Mouse (Mus musculus) urinary bladder, postnatal 36 days (tissue): ENCODE measurements at regions not wholly inside any gene's neighbourhood (a gene's known extent, or its start where the extent isn't known, plus 50 kb on each side); places are given as distances from the start of the nearest gene placed in this dataset.

ENCODE experiments used
- DNase-seq, 2 experiments: peaks; one replicate each; pipeline ENCODE4 v3.0.0; 2022; ENCODE audit warnings: low spot score in 2 of 2, mixed read lengths in 1 of 2

DNA sequence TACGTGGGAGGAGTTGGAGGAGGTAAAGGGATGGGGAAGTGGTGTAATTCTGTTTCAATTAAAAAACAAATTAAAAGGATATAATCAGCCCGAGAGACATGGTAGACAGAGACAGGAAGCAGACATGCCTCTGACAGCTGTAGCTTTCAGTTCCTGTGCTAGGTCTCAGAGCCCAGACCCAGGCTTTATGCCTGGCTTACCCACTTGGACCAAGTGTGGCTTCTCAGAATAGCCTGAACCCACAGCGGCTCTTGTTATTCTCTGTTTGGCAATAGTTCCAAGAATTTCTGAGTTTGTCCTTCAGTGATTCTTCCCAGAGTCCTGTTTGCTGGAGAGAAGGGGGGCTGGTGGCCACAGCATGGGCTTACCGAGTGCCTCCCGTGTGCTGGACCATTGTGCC lies 182.4 kb downstream of the Pten start:
- no peak for DNase-seq

DNA sequence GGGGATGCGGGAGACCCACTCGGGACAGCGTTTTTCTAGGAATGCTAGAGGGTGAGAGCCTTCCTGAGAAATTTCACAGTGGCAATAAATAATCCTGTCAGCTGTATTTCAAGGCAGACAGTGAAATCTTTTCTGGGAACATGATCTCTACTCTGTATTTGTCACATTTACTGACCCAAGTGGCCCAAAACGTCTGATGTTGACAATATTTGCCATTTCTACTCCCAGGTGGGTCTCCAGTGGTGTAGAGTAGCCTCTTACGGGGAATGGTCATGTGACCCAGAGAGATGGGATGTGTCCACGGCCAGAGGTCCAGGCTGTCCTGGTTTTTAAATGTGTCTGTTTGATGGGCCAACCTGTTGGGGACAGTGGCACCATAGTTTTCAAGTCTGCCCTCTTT lies 183.5 kb downstream of the Pten start:
- DNase-seq, result no peak

DNA sequence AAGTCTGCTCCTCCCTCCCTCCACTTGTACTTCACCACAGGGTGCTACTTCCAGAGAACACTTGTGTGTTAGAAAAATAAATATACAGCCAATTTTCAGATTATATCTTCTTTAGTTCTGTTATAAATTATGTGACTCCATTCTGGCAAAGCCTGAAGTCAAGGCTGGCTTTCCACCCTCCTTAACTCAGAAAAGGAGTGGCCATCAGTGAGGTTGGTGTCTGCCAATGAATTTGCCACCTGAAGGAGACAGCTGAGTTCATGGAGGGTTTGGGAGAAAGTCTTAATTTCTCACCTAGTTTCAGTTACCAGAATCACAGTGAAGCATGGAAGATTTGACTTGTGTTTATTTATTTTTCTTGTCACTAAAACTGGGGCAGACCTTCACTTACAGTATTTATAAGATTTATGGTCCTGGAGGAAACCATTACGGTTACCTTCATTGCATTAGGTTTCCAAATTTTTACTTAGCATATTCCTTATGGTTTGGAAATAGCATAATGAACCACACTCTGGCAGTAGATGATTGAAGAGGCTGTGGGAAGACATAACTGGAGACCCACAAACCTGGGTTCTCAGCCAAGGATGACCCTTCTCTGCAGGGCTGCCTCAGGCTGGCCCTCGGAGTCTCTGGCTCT lies 186.4 kb downstream of the Pten start:
- DNase-seq, result no peak

DNA sequence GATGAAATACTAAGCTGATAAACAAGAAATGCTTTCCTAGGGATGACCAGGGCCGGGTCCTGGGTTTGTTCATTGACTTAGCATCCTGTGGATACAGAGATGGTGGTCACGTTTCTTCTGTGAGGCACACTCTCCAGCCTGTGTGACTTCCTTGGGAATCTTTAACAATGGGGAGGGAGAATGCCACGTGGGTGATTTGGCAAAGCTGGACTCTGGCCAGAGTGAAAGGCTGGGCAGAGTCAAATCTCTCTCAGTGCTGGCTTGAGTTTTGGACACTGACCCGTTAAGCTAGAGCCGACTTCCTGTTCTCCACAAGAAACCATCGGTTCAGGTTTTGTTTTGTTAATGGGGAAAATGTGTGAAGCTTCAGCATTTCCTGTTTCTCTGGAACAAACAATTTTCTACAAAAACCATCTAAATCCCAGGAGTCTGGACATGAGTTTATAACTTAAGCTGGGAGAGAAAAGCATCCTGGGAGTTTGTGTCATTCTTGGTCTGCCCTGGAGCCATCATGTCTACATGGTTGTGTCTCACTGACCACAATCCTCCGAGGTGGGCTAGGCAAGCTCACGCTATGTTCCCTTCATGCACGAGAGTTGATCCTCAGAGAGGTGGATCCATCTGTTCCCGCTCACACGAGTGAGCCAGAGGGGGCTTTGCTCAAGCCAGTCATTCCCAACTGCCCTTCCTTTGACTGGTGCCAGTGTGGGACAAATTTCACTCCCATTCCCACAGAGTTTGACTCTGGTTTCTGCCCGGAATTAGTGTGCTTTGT lies 190.0 kb downstream of the Pten start:
- no peak for DNase-seq

DNA sequence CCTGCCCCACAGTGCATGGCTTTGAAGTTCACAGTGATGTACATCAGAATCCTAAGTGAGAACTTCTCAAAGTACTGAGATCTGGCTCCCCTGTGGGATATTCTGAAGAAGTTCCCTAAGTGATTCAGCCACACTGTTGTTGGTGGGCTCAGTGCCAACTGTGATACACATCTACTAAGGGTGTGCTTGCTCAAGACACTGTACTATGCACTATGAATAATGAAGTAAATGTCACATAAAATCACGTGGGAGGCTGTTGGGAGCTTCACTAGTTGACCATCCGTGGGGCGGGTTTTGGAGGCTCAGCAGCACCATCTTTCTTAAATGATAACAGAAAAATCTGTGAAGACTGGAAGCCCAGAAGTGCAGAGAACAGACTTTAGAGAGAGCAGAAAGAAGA lies 193.0 kb downstream of the Pten start:
- DNase-seq, result no peak

DNA sequence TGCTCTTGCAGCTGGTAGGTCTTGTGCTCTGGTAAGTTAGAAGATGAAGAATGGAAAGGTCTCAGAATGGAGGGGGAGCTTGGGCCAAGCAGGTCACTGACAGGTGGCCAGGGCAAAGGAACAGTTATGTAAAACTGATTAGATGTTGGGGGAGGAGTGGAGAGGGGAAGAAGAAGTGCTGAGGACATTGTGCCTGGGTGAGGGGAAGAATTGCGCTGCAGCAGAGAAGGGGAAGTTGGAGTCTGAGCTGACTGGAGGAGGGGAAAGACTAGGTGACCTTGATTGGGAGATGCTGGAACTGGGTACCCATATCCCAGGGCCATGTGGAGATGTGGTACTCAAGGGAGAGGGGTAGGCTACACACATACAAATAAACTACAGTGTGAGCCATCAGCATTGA lies 193.5 kb downstream of the Pten start:
- DNase-seq, result no peak

DNA sequence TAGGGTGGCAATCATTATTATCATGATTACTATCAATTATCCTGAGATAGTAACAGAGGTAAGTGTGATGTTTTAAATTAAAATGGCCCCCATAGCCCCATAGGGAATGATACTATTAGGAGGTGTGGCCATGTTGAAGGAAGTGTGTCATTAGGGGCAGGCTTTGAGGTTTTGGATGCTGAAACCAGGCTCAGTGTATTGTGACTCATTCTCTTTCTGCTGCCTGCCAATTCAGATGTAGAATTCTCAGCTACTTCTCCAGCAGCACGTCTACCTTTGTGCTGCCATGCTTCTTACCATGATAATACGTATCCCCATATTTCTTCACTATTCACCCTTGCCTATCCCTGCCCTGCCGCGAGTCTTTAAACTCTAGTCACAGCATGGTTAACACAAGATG lies 195.1 kb downstream of the Pten start:
- no peak for DNase-seq

DNA sequence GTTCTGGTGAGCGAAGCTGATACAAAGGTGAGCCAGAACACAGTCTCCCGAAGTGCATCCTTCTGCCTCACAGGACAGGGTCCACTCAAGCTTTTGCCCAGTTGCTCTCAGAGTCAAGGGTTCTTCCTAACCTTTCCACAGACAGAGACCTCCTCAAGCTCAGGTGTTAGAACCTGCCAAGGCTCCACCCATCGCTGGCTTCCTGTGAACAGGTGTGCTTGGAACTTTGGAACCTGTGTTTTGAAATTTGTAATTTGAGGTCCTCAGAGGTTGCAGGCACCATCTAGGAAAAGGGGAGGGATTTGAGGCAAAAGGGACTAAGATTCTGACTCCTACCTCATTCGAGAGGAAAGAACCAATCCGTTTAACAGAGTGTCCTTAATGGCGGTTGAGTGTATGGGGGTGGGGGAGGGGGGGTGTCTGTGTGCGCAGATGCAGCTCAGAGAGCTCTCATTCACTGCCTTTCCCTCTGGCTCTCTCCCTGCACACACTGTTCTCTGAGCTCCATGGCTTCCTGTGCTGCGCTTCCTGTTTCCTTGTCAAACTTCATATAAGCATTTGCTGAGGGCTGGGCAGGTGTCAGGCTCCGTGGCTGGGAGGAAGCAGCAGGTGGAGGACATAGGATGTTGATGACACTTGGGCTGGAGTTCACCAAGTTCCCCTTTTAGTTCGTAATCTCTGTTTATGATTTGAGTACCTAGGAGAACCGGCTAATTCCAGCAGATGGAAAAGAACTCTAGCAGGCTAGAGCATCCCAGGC lies 195.8 kb downstream of the Pten start:
- no peak for DNase-seq

DNA sequence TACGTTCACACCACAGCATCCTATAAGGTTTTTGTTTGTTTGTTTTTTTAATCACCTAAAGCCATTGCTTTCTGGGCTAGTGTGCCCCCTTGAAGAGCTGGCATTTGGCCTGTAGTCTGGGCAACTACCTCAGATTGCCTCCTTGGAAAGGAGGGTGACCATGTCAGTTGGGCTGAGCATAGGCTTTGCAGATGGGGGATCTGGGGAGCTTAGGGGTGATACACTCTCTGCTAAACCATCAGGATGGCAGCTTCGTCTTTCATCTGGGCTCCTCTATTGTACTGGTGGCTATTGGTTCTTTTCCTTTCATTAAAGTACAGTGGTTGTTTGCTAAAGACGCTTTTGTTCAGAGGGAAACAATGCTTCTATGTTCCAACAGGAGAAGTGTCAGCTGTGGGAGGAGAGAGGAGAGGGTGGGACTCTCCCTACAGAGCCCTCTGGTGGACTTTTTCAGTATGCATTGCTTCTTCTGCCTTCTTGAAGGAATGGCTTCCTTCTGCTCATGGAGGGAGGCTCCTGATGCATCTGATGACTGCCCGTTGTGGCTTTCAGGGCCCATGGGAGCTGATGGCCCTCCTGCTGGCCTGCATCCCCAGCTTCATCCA lies 196.8 kb downstream of the Pten start:
- DNase-seq, result peak in 1 of 2 experiments; percentile 15

DNA sequence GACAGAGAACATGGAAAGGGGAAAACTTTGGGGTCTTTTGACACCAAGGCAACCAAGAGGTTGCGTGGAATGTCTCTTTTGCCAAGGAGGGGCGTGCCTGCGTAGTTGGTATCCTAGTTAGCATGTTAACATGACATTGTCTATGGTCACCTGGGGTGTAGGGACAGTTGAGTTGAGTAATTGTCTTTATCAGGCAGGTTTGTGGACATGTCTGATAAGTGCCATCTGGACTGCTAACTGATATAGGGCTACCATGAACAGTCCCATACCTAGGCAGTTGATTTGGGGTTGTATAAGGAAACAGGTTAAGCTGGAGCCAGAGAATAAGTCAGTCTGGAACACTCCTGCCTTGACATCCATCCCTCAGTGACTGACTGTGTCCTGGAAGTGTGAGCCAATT lies 197.6 kb downstream of the Pten start:
- no peak for DNase-seq

DNA sequence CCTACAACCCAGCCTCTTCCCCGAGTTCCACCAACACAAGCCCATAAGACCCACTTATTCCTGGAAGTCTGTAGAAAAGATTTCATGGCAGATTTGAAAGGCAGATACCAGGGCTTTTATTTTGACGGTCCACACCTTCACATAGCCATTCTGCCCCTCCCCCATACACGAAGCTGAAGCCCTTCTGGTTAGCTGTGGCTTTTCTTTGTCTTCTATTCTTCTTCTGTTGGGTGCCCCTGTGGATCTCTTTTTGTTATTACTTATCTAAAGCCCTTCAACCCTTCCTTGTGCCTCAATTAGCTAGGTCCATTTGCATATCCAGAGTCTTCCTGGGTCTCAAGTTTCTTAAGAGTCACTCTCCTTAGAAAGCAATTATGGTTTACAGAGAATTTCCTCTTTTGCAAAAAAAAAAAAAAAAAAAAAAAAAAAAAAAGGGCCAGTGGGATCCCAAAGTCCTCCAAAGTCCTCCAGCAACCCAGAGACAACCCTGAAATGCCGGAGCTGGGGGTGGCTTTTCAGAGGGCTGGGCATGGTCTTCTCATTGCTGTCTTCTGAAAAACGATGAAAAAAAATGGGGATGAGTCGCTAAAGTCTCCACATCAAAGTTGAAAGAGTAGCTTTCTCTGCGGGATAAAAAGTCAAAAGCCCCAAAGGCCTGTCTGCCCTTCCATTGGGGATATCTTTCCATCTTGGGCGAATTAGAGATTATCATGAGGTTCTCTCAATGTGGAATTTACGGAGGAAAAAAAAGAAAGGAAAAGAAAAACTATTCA lies 199.0 kb downstream of the Pten start:
- DNase-seq, result no peak

DNA sequence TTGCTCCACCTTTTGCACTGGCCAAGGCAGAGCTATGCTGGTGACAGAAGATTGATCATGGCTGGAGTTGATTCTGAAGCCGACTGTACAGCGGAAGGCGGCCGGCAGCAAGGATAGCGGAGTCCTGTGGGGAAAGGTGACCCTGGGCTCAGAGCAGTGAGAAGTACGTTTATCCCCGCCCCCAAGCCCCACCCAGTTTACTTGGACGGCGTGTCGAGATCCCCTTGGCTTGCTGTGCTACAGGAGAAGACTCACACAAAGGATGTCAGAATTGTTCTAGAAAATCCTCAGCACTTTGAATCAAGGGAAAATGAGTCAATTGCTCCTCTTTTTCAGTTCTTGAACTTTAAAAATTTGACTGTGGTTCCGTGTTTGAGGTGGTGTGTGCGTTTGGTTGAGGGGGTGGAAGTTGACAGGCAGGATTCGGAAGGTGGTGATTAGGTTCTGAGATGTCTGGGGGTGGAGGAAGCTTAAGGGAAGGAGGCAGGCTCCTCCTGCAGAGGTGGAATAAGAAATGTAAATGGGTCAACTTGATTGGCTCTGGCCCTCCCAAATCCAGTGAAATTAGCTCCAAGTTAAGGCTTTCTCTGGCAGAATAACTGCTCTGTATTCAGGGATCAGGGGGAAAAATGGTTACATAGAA lies 199.7 kb downstream of the Pten start:
- DNase-seq, result no peak

DNA sequence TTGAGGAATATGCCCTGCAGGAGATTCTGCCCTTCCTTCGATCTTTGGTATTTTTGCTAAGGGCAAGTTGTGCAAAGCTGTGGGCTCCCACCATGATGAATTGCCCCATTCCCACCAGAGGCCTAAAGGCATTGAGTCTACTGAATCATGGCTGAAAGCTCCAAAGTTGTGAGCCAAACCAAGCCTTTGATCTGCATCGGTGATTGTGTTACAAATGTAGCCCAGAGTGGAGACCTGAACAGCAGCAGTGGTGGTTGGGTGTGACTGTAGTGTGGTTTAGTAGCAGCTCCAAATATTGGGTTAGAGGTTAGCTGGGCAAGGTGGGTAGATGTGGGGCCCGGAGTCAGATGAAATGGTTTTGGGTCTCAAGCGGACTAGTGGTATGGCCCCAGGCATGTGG lies 201.0 kb downstream of the Pten start:
- no peak for DNase-seq

DNA sequence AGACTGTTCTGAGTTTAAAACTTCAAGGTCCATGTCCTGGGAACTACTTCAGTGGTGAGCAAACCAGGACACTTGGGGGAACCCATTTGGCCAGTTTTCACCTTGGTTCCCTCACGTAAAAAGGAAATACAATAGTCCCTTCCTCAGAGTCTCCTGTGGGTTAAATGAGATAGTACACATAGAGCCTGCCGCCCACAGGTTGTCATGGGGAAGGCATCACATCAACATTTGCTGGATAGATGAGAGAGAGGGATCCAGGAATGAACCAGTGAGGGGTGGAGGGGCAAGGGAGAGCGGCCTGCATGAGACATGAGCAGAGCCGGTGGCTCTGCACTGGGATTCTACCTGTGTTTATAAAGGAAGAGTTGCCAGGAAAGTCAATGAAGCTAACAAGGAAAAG lies 201.5 kb downstream of the Pten start:
- no peak for DNase-seq

DNA sequence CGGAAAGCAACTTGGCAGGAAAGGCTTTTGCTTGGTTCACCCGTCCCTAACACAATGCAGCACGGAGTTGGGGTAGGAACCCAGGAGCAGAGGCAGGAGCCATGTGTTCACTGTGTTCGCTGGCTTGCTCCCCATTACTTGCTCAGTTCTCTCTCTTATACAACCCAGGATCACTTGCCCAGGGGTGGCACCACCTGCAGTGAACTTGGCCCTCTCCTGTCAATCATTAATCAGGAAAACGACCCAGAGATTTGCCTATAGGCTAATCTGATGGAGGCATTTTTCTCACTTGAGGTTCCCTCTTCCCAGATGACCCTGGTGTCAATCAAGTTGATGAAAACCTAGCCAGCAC lies 202.5 kb downstream of the Pten start:
- no peak for DNase-seq

DNA sequence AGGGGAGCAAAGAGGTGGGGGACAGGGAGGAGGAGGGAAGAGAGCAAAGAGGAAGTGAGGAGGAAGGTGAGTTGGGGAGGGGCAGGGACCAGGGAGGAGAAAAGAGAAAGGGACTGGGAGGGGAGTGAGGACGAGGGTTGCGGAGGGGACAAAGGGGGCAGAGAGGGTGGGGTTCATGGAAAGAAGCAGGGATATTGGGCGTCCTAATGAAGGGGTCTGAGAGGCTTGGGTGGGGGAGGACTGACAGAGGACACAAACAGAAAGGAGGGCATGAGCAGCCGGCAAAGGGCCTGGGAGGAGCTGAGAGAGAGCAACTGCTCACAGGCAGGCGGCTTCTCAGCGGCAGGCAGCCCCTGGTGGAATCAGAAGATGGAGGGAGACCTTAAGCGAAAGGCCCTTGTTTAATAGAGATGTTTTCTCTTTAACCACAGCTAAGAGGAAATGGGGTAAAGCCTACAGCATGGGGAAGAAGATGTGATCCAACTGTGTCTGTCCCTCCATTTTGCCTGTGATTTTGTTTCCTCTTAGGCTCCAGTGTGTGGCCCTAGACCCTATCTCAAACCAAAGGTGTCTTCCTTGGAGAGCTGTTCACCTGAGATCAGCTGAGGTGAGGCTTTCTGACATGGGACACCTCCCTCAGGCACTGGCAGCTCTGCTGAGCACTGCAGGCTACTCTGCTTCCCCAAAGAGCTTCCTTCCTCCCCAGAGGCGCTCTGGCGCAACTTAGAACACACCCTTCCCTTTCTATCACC lies 203.1 kb downstream of the Pten start:
- no peak for DNase-seq

DNA sequence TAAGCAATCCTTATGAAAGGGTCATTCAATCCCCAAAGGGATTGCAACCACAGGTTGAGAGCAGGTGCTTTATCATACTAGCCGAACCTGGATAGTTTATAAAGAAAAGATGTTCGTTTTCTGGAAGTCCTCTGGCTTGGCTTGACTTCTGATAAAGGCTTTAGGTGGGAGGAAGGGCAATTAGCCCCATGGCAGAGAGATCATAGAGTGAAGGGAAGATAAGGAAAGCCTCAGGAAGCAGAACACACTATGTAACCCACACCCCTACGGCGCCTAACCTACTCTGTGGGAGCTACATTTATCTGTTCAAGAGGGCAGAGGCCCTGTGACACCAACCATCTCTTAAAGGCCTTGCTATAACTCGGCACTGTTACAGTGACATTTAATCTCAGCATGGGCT lies 204.2 kb downstream of the Pten start:
- no peak for DNase-seq

DNA sequence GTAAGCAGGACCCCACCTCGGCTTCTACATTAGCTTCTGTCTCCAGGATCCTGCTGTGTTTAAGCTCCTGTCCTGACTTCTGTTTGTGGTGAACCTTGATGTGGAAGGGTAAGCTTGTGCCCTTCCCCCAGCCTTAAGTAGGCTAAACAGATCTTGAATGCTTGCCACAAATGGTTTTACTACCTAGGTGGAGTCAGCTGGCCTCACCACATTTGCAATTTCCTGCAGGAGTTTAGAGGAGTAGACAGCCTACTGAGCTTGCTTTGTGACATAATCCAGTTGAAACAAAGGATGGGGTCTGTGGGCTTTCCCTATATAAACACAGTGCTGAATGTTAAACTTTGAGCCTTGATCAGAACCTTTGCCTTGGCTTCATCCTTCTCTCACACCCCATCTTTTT lies 206.7 kb downstream of the Pten start:
- no peak for DNase-seq

DNA sequence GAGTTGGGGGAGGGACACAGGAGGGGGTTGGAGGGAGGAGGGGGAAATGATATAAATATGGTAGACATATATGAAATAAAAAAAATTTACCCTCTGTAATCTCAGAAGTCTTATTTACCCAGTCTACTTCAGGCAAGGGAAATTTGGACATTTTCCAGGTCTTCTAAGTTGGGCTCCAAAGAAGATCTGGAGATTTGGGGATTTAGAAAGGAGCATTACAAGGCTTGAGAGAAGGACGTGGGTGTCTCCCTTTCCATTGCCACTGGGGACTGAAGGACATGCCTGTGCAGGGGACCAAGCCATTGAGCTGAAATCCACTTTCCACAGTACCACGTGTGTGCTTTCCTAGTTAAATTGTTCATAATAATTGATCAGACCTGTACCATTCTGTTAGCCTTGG lies 208.2 kb downstream of the Pten start:
- no peak for DNase-seq

DNA sequence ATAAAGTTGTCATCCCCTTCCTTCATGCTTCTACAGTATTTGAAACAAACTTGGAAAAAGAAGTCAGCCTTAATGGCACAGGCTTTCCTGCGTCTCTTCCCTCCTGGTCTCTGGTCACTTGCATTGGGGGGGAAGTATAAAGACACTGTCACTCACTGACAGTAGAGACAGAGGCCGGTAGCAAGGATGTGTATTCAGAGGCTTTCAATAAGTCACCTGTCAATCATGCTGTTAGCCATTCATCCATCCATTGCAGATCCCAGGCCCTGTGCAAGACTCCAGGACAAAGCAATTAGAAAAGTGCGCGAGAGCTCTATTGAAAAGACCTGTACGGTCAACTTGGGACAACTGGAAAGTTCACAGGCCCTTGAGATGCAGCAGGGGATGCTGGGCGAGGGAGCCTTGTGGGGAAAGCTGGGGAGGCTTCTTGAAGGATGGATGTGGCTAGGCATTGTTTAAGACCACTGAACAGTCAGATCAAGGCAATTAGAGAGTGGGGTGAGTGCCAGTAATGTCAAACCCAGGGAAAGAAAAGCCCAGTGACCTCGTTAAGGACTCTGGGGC lies 212.0 kb downstream of the Pten start:
- no peak for DNase-seq
